Mouse (Mus musculus) bone marrow, adult 2 months (tissue): ENCODE results near the gene Svs1.

Source experiments
- CTCF ChIP-seq: fragments of 200-500 bp; IDR thresholded peaks from 2 replicates; pipeline ENCODE4 v1.5.1; 2011; ENCODE audit warnings: low read length, control low read depth; ENCODE audit not compliant: control insufficient read depth, insufficient read depth
- POLR2A ChIP-seq: fragments of 200-500 bp; IDR thresholded peaks from 2 replicates; pipeline ENCODE4 v1.6.1; 2011; ENCODE audit warnings: low read depth, mild to moderate bottlenecking, control low read depth, low read length, borderline replicate concordance; ENCODE audit not compliant: control insufficient read depth

- TF ChIP-seq CTCF, result no peak
- no peak for TF ChIP-seq POLR2A
These were observed 26.4 kb downstream of the Svs1 start for GRCm38 (mm10) chr6:49013023-49013422.
